Mouse (Mus musculus) myocyte (in vitro differentiated cells): ENCODE results near the gene Smchd1. TPM values are rescaled to one million over a fixed set of nuclear protein-coding genes. Genes with fewer than 3 reads are reported as not detected.
"Not testable (repeated sequence)": the region's sequence is repeated elsewhere in the genome, so short reads cannot be mapped to it uniquely, and the experiment has no call there.

Experiments
- H3K27me3 ChIP-seq: one replicate; pipeline ENCODE4 v1.6.1; 2011; ENCODE audit not compliant: control insufficient read depth, insufficient read depth, insufficient read length
- H3K36me3 ChIP-seq: one replicate; pipeline ENCODE4 v1.6.1; 2011; ENCODE audit not compliant: control insufficient read depth, insufficient read depth
- H3K4me2 ChIP-seq: one replicate; pipeline ENCODE4 v1.6.1; 2011; ENCODE audit warnings: low read depth, control low read depth
- H3K4me3 ChIP-seq: one replicate; pipeline ENCODE4 v1.5.1; 2011; ENCODE audit warnings: mild to moderate bottlenecking, control low read depth, moderate library complexity
- H3K79me2 ChIP-seq: one replicate; pipeline ENCODE4 v1.6.1; 2011; ENCODE audit not compliant: control insufficient read depth, insufficient read depth
- H3ac ChIP-seq: one replicate; pipeline ENCODE4 v1.6.1; 2011; ENCODE audit not compliant: control insufficient read depth, insufficient read length
- CEBPB ChIP-seq: IDR thresholded peaks from 2 replicates; pipeline ENCODE4 v1.6.1; 2011; ENCODE audit warnings: mild to moderate bottlenecking, moderate library complexity; ENCODE audit not compliant: poor library complexity, insufficient read depth, severe bottlenecking
- E2F4 ChIP-seq: IDR thresholded peaks from one replicate; pipeline ENCODE4 v1.6.1; 2011; ENCODE audit warnings: mild to moderate bottlenecking, control low read depth, moderate library complexity; ENCODE audit not compliant: insufficient read depth
- MAX ChIP-seq: IDR thresholded peaks from one replicate; pipeline ENCODE4 v1.6.1; 2011; ENCODE audit warnings: low read depth, mild to moderate bottlenecking, control low read depth
- MYOD1 ChIP-seq, 3 experiments: IDR thresholded peaks; one replicate each; pipeline ENCODE4 v1.6.1; 2011; ENCODE audit warnings: control low read depth in 2 of 3, low read depth in 2 of 3, mild to moderate bottlenecking in 2 of 3, moderate library complexity in 1 of 3; ENCODE audit not compliant: insufficient read length in 2 of 3, control insufficient read depth in 1 of 3
- MYOG ChIP-seq, 3 experiments: IDR thresholded peaks; one replicate each; pipeline ENCODE4 v1.6.1; 2011; ENCODE audit warnings: control low read depth in 2 of 3, low read depth in 2 of 3, mild to moderate bottlenecking in 2 of 3; ENCODE audit not compliant: insufficient read length in 2 of 3, control insufficient read depth in 1 of 3, insufficient read depth in 1 of 3
- POLR2A ChIP-seq: IDR thresholded peaks from one replicate; pipeline ENCODE4 v1.6.1; 2011; ENCODE audit warnings: low read depth, mild to moderate bottlenecking, control low read depth, moderate library complexity; ENCODE audit not compliant: insufficient read length
- POLR2AphosphoS2 ChIP-seq: IDR thresholded peaks from one replicate; pipeline ENCODE4 v1.6.1; 2011; ENCODE audit warnings: low read depth, control low read depth; ENCODE audit not compliant: insufficient read length
- REST ChIP-seq: IDR thresholded peaks from one replicate; pipeline ENCODE4 v1.6.1; 2011; ENCODE audit warnings: mild to moderate bottlenecking, control low read depth, moderate library complexity; ENCODE audit not compliant: insufficient read depth, insufficient read length
- SRF ChIP-seq: IDR thresholded peaks from one replicate; pipeline ENCODE4 v1.6.1; 2011; ENCODE audit warnings: low read depth; ENCODE audit not compliant: control insufficient read depth, insufficient read length
- TCF12 ChIP-seq: IDR thresholded peaks from one replicate; pipeline ENCODE4 v1.6.1; 2011; ENCODE audit warnings: mild to moderate bottlenecking, control low read depth; ENCODE audit not compliant: poor library complexity, insufficient read depth, severe bottlenecking
- TCF3 ChIP-seq: IDR thresholded peaks from one replicate; pipeline ENCODE4 v1.6.1; 2011; ENCODE audit warnings: low read depth, control low read depth; ENCODE audit not compliant: insufficient read length
- USF1 ChIP-seq: IDR thresholded peaks from one replicate; pipeline ENCODE4 v1.6.1; 2011; ENCODE audit warnings: low read depth, mild to moderate bottlenecking, control low read depth, moderate library complexity
- polyA plus RNA-seq: library from polyadenylated mRNA; unstranded; fragments of >200 nt; fragmentation: generic; extraction: Trizol; gene quantifications from one replicate; pipeline ENCODE4 v1.2.1, GENCODE M21; 2012; ENCODE audit warnings: missing spikeins

Gene Smchd1
- polyA plus RNA-seq, 1 experiment, result 7.8 TPM

DNA sequence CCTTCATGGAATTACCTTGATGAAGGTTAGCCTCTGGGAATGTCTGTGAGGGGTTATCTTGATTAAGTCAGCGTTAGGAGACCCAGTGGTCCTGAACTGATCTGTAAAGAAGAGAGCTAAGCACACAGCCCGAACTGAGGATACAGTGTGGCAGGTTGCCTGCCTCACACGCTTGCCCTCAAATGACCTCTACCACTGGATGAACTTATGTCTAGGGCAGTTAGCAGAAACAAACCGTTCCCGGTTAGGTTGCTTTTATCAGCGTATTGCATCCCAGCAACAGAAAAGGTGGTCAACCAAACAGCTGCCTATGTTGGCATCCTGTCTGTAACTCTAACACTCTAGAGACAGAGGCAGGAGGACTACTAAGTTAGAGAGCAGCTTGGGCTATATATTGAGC lies 30.0 kb downstream of the Smchd1 start:
- Histone ChIP-seq H3K79me2 (peaks cover 13% of the 10 kb centered on the region), H3K4me3 (no peak overlapping the region), H3K36me3 (peaks cover 8% of the 10 kb centered on the region), H3ac (no peak overlapping the region), H3K4me2 (no peak overlapping the region), H3K27me3 (no peaks in the 10 kb centered on the region)
- TF ChIP-seq E2F4, result no peak
- no peak for TF ChIP-seq SRF
- TF ChIP-seq POLR2A, result no peak
- TF ChIP-seq MYOD1 (IDR thresholded peaks at IDR 0.05; ENCODE audit: control insufficient read depth in 1 of 3, insufficient read length in 2 of 3, low read depth in 2 of 3), result no peak
- TF ChIP-seq MYOG (IDR thresholded peaks at IDR 0.05; ENCODE audit: control insufficient read depth in 1 of 3, insufficient read depth in 1 of 3, insufficient read length in 2 of 3, low read depth in 2 of 3), result no peak
- no peak for TF ChIP-seq CEBPB
- TF ChIP-seq POLR2AphosphoS2, result no peak
- no peak for TF ChIP-seq MAX

DNA sequence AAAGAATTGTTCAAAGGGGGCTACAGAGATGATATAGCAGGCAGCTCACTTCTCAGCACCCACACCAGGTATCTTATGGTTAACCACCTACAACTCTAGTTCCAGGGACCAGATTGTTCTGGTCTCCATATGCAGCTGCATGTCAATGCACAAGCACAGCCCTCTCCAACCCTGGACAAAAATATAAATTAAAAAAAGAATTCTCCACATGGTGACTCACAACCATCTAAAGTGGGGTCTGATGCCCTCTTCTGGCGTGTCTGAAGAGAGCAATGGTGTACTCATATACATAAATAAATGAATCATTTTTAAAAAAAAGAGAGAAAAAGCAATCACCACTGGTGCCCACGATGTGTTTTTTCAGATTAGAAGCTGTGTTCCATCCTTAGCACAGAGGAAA lies 30.4 kb downstream of the Smchd1 start:
- Histone ChIP-seq H3K4me2 (no peak overlapping the region), H3K79me2 (peaks cover 11% of the 10 kb centered on the region), H3K4me3 (no peak overlapping the region), H3K27me3 (no peaks in the 10 kb centered on the region), H3K36me3 (peaks cover 8% of the 10 kb centered on the region), H3ac (no peak overlapping the region)
- TF ChIP-seq REST (no peak), POLR2AphosphoS2 (no peak), POLR2A (no peak), TCF12 (no peak), MAX (no peak), USF1 (no peak), MYOG (IDR thresholded peaks at IDR 0.05; ENCODE audit: control insufficient read depth in 1 of 3, insufficient read depth in 1 of 3, insufficient read length in 2 of 3, low read depth in 2 of 3) (no peak), MYOD1 (IDR thresholded peaks at IDR 0.05; ENCODE audit: control insufficient read depth in 1 of 3, insufficient read length in 2 of 3, low read depth in 2 of 3) (no peak), TCF3 (no peak), SRF (no peak)

DNA sequence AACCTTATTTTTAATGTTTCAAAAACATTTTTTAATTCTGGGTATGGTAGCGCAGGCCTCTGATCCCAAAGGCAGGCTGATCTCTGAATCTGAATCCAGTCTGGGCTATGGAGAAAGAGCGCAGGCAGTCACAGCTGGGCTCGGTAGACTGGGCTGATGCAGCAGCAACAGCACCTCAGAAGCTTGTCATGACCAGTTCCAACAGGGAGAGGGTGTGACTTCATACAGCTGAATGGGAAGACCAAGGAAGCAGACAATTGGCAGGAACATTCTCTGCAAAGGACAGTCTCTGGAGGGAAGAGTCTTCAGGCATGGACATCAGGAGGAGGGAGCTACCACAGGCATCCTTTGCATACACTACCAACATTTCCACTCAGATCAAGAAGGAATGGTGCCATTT lies 31.0 kb downstream of the Smchd1 start:
- H3K27me3 ChIP-seq, result no peaks in the 10 kb centered on the region
- TF ChIP-seq POLR2AphosphoS2 (no peak), POLR2A (no peak), USF1 (no peak), MYOG (IDR thresholded peaks at IDR 0.05; ENCODE audit: control insufficient read depth in 1 of 3, insufficient read depth in 1 of 3, insufficient read length in 2 of 3, low read depth in 2 of 3) (no peak), MAX (no peak), MYOD1 (IDR thresholded peaks at IDR 0.05; ENCODE audit: control insufficient read depth in 1 of 3, insufficient read length in 2 of 3, low read depth in 2 of 3) (no peak), TCF12 (no peak), CEBPB (no peak), REST (no peak), SRF (no peak), TCF3 (no peak), E2F4 (no peak)
- H3K36me3 ChIP-seq, result peaks cover 8% of the 10 kb centered on the region
- no peak overlapping the region for H3ac ChIP-seq
- H3K4me2 ChIP-seq, result no peak overlapping the region
- no peak overlapping the region for H3K4me3 ChIP-seq
- H3K79me2 ChIP-seq, result peaks cover 8% of the 10 kb centered on the region

DNA sequence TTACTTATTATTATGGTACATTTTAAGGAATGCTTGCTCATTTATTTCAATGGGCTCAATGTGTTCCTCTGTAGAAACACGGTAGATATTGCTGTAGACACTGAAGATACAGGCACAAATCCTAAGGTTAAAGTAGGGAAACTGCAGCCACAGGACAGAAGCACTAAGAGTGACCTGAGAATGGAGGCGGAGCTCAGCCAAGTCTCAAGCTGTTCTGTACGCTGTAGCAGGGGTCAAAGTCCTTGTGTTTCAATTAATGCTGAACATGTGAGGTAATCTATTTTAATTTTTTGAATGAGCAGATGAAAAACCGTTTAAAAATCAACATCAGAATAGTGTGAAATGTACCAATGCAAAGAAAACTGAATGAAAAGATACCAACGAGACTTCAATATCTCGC lies 31.9 kb downstream of the Smchd1 start:
- TF ChIP-seq E2F4 (no peak), MYOD1 (IDR thresholded peaks at IDR 0.05; ENCODE audit: control insufficient read depth in 1 of 3, insufficient read length in 2 of 3, low read depth in 2 of 3) (no peak), TCF3 (no peak), USF1 (no peak), REST (no peak), POLR2A (no peak), MAX (no peak), TCF12 (no peak), MYOG (IDR thresholded peaks at IDR 0.05; ENCODE audit: control insufficient read depth in 1 of 3, insufficient read depth in 1 of 3, insufficient read length in 2 of 3, low read depth in 2 of 3) (no peak)
- no peak overlapping the region for H3ac ChIP-seq
- H3K79me2 ChIP-seq, result no peaks in the 10 kb centered on the region
- no peaks in the 10 kb centered on the region for H3K27me3 ChIP-seq
- peaks cover 8% of the 10 kb centered on the region for H3K36me3 ChIP-seq
- H3K4me2 ChIP-seq, result no peak overlapping the region
- H3K4me3 ChIP-seq, result no peak overlapping the region

DNA sequence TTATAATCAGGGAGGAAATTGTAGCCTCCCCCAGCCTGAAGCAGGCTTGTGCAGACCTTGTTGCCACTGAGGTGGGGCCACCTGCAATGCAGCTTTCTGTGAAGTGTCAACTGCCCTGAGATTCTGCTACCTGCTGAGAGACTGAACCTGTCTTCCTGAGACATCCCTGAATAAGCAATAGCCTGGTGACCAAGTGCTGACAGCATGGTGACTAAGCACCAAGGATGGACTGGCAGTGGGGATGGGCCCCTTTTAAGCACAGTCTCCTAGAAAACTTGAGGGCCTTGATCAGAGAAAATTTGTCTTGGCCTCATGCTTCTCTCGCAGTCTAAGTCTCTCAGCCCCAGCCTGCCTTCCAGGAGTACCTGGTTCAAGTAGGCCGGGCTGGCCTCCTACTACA lies 52.6 kb downstream of the Smchd1 start:
- H3K79me2 ChIP-seq, H3K4me2 ChIP-seq, H3K4me3 ChIP-seq, H3ac ChIP-seq, H3K27me3 ChIP-seq: not testable (repeated sequence)
- peaks cover 30% of the 10 kb centered on the region for H3K36me3 ChIP-seq

DNA sequence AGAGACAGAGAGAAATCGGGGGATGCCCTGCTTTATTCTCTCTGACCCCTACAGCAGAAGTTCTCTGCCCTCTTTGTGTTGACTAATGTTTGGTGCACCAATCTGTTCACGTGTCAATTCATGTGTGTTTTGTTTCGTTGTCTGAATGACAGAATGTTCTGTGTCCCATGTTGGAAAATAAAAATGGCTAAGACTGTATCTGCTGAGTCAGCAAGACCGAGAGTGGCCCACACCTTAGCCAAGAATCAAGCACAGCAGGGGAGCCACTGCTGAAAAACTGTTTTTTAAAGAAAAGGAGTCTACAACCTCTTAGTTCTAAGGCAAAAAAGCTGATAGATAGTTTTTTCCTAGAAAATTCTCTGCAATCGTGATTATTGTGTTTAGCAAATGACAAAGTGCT lies 55.7 kb downstream of the Smchd1 start:
- not testable (repeated sequence) for H3K4me3 ChIP-seq, H3K27me3 ChIP-seq, H3K36me3 ChIP-seq, H3K79me2 ChIP-seq, H3ac ChIP-seq, H3K4me2 ChIP-seq
